Mouse (Mus musculus): ENCODE data around the gene Wdhd1. TPM values are rescaled to one million over a fixed set of nuclear protein-coding genes. Genes with fewer than 3 reads are reported as not detected.

Wdhd1 gene
- polyA plus RNA-seq, 1 experiment from 2014 or later: 11.5 TPM

DNA sequence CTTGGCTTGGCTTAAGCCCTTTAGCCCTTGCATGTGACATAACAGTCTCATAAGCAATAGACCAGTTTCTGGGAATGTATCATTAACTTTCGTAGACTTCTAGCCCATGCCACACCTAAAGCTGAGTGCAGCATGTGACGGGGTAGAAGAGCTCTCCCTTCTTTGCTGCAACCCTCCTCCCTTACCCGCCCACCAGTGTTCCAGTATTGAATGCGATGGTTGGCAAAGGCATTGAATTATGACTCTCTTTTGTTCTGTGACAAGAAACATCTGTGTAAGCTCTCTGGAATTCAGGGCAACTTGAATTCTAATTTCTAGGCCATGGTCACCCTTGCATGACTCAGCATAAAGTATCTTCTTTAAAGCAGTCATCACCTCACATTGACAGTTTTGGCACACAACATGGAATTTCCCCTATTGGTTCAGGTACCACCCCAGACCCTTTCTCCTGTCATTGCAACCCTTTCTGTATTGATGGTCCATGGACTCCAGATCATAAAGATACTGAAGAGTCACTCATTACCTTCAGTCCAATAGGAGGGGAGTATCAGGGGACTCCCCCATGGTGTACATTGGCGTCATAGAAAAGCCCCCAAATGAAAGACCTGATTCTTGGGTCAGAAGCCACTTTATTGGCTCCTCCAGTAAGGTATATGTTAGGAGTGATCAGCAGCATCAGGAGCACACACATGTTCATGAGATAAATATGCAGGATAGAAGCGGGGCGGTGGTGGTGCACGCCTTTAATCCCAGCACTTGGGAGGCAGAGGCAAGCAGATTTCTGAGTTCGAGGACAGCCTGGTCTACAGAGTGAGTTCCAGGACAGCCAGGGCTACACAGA lies 57.7 kb downstream of the Wdhd1 start:
- no peaks in the 10 kb centered on the region for H3K9me3 ChIP-seq (replicated peaks)
- H3K4me3 ChIP-seq (replicated peaks): no peak overlapping the region
- ATAC-seq (ENCODE audit: low FRiP score): no peak
- H3K4me2 ChIP-seq: no peak overlapping the region
- no peaks in the 10 kb centered on the region for H3K27me3 ChIP-seq (replicated peaks)
- H3K27ac ChIP-seq (replicated peaks): no peak overlapping the region
- H3K4me1 ChIP-seq: no peaks in the 10 kb centered on the region
- 76% methylated on average over 9 of the region's 9 CpGs for WGBS
- H3K36me3 ChIP-seq: no peaks in the 10 kb centered on the region
- H3K9ac ChIP-seq (replicated peaks): no peak overlapping the region

DNA sequence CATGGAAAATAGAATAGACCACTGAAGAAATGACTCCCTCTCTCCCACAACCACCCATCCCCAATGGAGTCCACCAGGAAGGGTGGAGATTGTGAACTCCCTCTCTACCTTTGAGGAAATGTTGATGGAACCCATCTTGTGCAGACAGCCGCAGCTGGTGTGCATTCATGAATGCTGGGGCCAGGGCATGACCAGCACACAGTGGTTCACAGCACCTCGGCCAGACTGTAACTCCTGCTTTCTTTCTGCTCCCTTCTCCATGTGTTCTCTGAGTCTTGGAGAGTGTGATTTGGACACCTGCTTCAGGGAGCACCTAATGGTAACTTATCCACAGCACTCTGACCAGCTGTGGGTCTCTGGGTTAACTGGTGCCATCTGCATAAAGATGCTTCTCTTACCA lies 60.1 kb downstream of the Wdhd1 start:
- no peak overlapping the region for H3K27ac ChIP-seq (replicated peaks)
- 90% methylated on average over 2 of the region's 2 CpGs for whole genome bisulfite sequencing
- H3K9ac ChIP-seq (replicated peaks): no peak overlapping the region
- no peaks in the 10 kb centered on the region for H3K36me3 ChIP-seq
- no peak overlapping the region for H3K4me2 ChIP-seq
- H3K9me3 ChIP-seq (replicated peaks): no peaks in the 10 kb centered on the region
- no peak for ATAC-seq (ENCODE audit: low FRiP score)
- no peaks in the 10 kb centered on the region for H3K4me1 ChIP-seq
- no peaks in the 10 kb centered on the region for H3K27me3 ChIP-seq (replicated peaks)
- H3K4me3 ChIP-seq (replicated peaks): no peak overlapping the region

GRCm38 (mm10) chr14:47214367-47214766 lies 62.3 kb downstream of the Wdhd1 start:
- H3K9me3 ChIP-seq (replicated peaks): no peaks in the 10 kb centered on the region
- no peaks in the 10 kb centered on the region for H3K27me3 ChIP-seq (replicated peaks)
- H3K4me3 ChIP-seq (replicated peaks): no peak overlapping the region
- H3K4me1 ChIP-seq: no peaks in the 10 kb centered on the region
- no peak overlapping the region for H3K9ac ChIP-seq (replicated peaks)
- H3K36me3 ChIP-seq: no peaks in the 10 kb centered on the region
- H3K4me2 ChIP-seq: no peak overlapping the region
- ATAC-seq (ENCODE audit: low FRiP score): no peak
- no peak overlapping the region for H3K27ac ChIP-seq (replicated peaks)
- WGBS: 82% methylated on average over 5 of the region's 5 CpGs

- Histone ChIP-seq H3K4me3 (replicated peaks) (no peak overlapping the region), H3K27ac (replicated peaks) (no peak overlapping the region), H3K36me3 (no peaks in the 10 kb centered on the region), H3K4me1 (no peaks in the 10 kb centered on the region), H3K9ac (replicated peaks) (no peak overlapping the region), H3K9me3 (replicated peaks) (no peaks in the 10 kb centered on the region), H3K27me3 (replicated peaks) (no peaks in the 10 kb centered on the region), H3K4me2 (no peak overlapping the region)
- WGBS: 91% methylated on average over 4 of the region's 4 CpGs
- no peak for ATAC-seq (ENCODE audit: low FRiP score)
These were observed 63.4 kb downstream of the Wdhd1 start for GRCm38 (mm10) chr14:47213305-47213704.

DNA sequence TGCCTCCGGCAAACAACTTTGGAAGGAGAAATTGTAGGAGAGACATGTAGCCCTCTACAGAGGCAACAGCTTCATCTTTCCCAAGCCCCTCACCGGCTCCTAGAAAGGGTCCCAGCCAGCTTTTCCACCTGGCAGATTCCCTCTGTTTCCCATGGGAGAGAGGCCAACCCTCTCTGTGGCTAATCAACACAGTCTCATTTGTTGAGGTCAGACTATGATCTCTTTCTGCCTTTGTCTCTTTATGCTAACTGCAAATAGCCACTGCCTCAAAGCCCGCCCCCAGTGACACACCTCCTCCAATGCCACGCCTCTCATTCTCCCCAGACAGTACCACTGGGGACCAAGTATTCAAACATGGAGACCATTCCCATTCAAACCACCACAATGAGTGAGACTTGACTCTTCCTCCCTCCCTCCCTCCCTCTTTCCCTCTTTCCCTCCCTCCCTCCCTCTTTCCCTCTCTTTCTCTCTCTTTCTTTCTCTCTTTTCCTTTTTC lies 66.9 kb downstream of the Wdhd1 start:
- no peaks in the 10 kb centered on the region for H3K27me3 ChIP-seq (replicated peaks)
- H3K9me3 ChIP-seq (replicated peaks): no peaks in the 10 kb centered on the region
- no peak overlapping the region for H3K9ac ChIP-seq (replicated peaks)
- no peak overlapping the region for H3K4me2 ChIP-seq
- ATAC-seq (ENCODE audit: low FRiP score): no peak
- H3K4me1 ChIP-seq: no peaks in the 10 kb centered on the region
- no peaks in the 10 kb centered on the region for H3K36me3 ChIP-seq
- no peak overlapping the region for H3K27ac ChIP-seq (replicated peaks)
- WGBS: 70% methylated on average over 4 of the region's 4 CpGs
- H3K4me3 ChIP-seq (replicated peaks): no peak overlapping the region

DNA sequence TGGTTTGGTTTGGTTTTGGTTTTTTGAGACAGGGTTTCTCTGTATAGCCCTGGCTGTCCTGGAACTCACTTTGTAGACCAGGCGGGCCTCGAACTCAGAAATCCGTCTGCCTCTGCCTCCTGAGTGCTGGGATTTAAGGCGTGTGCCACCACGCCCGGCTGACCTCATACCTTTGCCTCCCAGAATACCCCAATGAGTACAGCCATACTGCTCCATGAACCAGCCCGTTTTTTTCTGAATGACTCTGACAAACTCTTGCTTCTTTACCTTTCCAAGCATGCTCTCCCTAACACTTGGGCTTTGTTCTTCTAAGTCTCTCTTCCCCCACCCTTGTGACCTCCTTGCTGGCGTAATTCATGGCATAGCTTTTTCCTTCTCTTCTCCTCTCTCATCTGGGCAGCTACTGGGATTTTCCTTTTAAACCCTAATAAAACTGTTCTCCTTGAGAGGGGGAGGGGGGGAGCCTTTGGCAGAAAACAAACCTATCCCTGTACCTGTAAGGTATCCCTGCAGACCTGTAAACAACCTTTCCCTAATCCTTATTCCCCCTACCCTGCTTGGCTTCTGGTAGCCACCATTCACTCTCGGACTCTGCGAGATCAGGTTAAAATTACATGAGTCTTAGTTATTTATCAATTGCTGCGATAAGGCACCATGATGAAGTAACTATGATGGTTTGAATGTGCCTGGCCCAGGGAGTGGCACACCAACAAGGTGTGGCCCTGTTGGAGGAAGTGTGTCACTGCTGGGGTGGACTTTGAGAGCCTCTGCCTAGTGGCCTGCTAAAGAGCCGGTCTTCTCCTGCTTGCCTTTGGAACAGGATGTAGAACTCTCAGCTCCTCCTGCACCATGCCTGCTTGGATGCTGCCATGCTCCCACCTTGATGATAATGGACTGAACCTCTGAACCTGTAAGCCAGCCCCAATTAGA lies 67.8 kb downstream of the Wdhd1 start:
- WGBS: 88% methylated on average over 12 of the region's 12 CpGs
- no peaks in the 10 kb centered on the region for H3K36me3 ChIP-seq
- H3K27ac ChIP-seq (replicated peaks): no peak overlapping the region
- no peaks in the 10 kb centered on the region for H3K4me1 ChIP-seq
- no peak overlapping the region for H3K4me3 ChIP-seq (replicated peaks)
- ATAC-seq (ENCODE audit: low FRiP score): no peak
- H3K9ac ChIP-seq (replicated peaks): no peak overlapping the region
- H3K9me3 ChIP-seq (replicated peaks): no peaks in the 10 kb centered on the region
- H3K4me2 ChIP-seq: no peak overlapping the region
- no peaks in the 10 kb centered on the region for H3K27me3 ChIP-seq (replicated peaks)

DNA sequence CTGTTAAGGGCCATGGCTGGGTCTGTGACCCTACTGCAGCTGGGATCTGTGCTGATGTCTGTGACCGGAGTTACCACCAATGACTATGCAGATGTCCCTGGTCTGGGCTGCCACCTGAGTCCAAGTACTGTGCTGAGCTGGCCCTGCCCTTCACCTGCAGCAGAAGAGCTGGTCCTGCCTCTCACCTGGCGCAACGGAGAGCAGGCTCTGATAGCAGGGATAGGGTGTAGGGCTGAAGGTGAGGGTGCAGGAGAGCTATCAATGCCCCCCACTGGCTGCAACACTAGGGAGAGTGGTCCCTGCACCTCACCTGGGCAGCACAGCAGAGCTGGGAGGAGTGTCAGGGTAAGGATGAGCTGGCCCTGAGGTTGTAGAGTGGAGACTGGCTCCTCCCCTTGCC lies 70.1 kb downstream of the Wdhd1 start:
- Histone ChIP-seq H3K9me3 (replicated peaks) (no peaks in the 10 kb centered on the region), H3K36me3 (no peaks in the 10 kb centered on the region), H3K9ac (replicated peaks) (no peak overlapping the region), H3K4me3 (replicated peaks) (no peak overlapping the region), H3K4me1 (no peaks in the 10 kb centered on the region), H3K27me3 (replicated peaks) (no peaks in the 10 kb centered on the region), H3K4me2 (no peak overlapping the region), H3K27ac (replicated peaks) (no peak overlapping the region)
- 96% methylated on average over 3 of the region's 3 CpGs for WGBS
- no peak for ATAC-seq (ENCODE audit: low FRiP score)

- Histone ChIP-seq H3K4me2 (no peak overlapping the region), H3K9me3 (replicated peaks) (no peaks in the 10 kb centered on the region), H3K27me3 (replicated peaks) (no peaks in the 10 kb centered on the region), H3K9ac (replicated peaks) (no peak overlapping the region), H3K36me3 (no peaks in the 10 kb centered on the region), H3K4me1 (no peaks in the 10 kb centered on the region), H3K4me3 (replicated peaks) (no peak overlapping the region), H3K27ac (replicated peaks) (no peak overlapping the region)
- no peak for ATAC-seq (ENCODE audit: low FRiP score)
- WGBS: 96% methylated on average over 5 of the region's 5 CpGs
These were observed 71.2 kb downstream of the Wdhd1 start for GRCm38 (mm10) chr14:47205270-47205972.

DNA sequence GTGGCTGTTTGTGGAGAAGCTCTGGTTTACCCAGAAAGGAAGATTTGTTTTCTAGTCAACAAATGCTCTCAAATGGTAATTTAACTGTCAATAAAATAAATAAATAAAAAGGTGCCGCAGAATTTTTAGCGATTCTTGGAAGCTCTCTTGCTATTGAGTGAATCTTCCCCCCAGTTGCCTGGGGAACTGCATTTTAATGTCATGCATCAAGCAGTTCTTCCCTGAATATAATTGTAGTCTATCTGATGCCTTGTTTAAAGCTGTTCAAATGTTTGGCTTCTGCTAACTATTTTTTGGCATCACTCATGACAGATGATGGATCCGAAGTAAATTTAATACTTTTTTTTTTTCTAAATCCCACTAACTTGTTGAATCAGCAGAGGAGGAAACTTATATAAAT lies 79.3 kb downstream of the Wdhd1 start:
- Histone ChIP-seq H3K4me1 (no peaks in the 10 kb centered on the region), H3K4me2 (no peak overlapping the region), H3K9me3 (replicated peaks) (no peaks in the 10 kb centered on the region), H3K9ac (replicated peaks) (no peak overlapping the region), H3K27me3 (replicated peaks) (no peaks in the 10 kb centered on the region), H3K36me3 (no peaks in the 10 kb centered on the region), H3K27ac (replicated peaks) (no peak overlapping the region), H3K4me3 (replicated peaks) (no peak overlapping the region)
- ATAC-seq (ENCODE audit: low FRiP score): no peak
- WGBS: 78% methylated on average over 3 of the region's 3 CpGs

GRCm38 (mm10) chr14:47196711-47197110 lies 79.9 kb downstream of the Wdhd1 start:
- no peaks in the 10 kb centered on the region for H3K36me3 ChIP-seq
- WGBS: 86% methylated on average over 8 of the region's 8 CpGs
- H3K27me3 ChIP-seq (replicated peaks): no peaks in the 10 kb centered on the region
- H3K27ac ChIP-seq (replicated peaks): no peak overlapping the region
- H3K4me2 ChIP-seq: no peak overlapping the region
- no peak for ATAC-seq (ENCODE audit: low FRiP score)
- no peaks in the 10 kb centered on the region for H3K9me3 ChIP-seq (replicated peaks)
- H3K9ac ChIP-seq (replicated peaks): no peak overlapping the region
- no peaks in the 10 kb centered on the region for H3K4me1 ChIP-seq
- no peak overlapping the region for H3K4me3 ChIP-seq (replicated peaks)

DNA sequence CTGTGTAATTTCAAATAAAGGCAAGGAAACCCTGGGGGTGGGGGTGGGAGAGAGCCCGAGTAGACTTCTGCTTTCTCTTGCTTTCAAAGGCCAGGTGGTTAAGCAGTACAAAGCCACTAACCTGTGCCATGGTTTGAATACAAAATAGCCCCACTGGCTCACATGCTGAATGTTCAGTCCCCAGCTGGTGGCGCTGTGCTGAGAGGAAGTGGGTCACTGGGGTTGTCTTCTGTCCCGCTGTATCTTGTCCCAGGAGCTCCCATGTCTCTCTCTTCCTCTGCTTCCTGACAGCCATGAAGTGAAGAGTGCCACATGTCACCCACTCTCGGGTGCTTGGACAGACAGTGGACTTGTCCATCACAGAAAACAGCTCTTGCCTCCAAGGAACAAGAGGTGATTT lies 82.6 kb downstream of the Wdhd1 start:
- WGBS: 34% methylated on average over 4 of the region's 4 CpGs
- no peak for ATAC-seq (ENCODE audit: low FRiP score)
- Histone ChIP-seq H3K27me3 (replicated peaks) (no peaks in the 10 kb centered on the region), H3K27ac (replicated peaks) (no peak overlapping the region), H3K9me3 (replicated peaks) (no peaks in the 10 kb centered on the region), H3K4me1 (0 out of 2 replicates have a peak, but pooled peaks cover 2% of the 10 kb centered on the region), H3K9ac (replicated peaks) (no peak overlapping the region), H3K36me3 (no peaks in the 10 kb centered on the region), H3K4me2 (no peak overlapping the region), H3K4me3 (replicated peaks) (no peak overlapping the region)

Measured in neural tube, embryonic 15.5 days (tissue).